Mouse (Mus musculus): ENCODE results near the gene Fam216a. TPM values are rescaled to one million over a fixed set of nuclear protein-coding genes. Genes with fewer than 3 reads are reported as not detected.

Gene Fam216a
- polyA plus RNA-seq, 2 experiments: 17.1 to 18.1 TPM

DNA sequence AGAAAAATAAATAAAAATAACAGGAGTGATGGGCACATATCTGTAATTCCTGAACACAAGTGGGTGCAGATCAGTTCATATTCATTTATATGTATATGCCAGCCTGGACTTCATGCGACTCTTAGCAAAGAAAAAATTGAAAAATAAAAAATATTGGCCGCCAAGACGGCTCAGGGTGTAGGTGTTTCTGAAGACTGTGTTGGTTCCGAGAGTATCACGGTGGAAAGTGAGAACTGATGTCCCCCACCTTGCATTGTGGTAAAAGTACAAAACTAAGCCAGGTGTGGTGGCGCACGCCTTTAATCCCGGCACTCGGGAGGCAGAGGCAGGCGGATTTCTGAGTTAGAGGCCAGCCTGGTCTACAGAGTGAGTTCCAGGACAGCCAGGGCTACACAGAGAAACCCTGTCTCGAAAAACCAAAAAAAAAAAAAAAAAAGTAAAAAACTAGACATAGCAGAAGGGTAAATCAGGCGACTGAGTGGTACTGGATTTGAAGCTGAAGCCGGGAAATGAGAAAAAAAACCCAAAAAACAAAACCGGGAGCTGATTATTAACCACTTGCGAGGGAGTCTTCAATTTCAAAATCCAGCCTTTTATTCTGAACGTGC lies 19.1 kb upstream of the Fam216a start:
- ATAC-seq (ENCODE audit: insufficient read depth) (no peak), DNase-seq (ENCODE audit: low read depth in 3 of 3, low spot score in 3 of 3) (no peak)
- H3K27me3 ChIP-seq (ENCODE audit: control insufficient read depth, insufficient read depth, low read length): no peaks in the 10 kb centered on the region
- no peak overlapping the region for H3K27ac ChIP-seq
- 43% methylated on average over 15 of the region's 16 CpGs for WGBS (ENCODE audit: insufficient replicate concordance)
- peaks cover 8 to 10% of the 10 kb centered on the region in 2 experiments for H3K4me1 ChIP-seq (replicated peaks; ENCODE audit: control insufficient read depth in 2 of 2, insufficient read depth in 2 of 2, low read length in 1 of 2)
- H3K4me3 ChIP-seq (ENCODE audit: insufficient read depth in 1 of 2, low read depth in 2 of 2, low read length in 2 of 2): peak overlapping the region in 1 of 2 experiments; percentile 78; a peak in 2 of 4 replicates
- peak overlapping the region; percentile 81 for H3K4me2 ChIP-seq (ENCODE audit: low read depth)
- H3K9me3 ChIP-seq (ENCODE audit: control insufficient read depth, low read length): no peaks in the 10 kb centered on the region
- TF ChIP-seq EP300 (IDR thresholded peaks at IDR 0.05; ENCODE audit: low read depth): no peak; the same call in 1 of the 2 replicates
- no peak for TF ChIP-seq CTCF (IDR thresholded peaks at IDR 0.05; ENCODE audit: low read depth)
- H3K9ac ChIP-seq (replicated peaks): no peak overlapping the region
- H3K36me3 ChIP-seq (replicated peaks; ENCODE audit: control insufficient read depth, insufficient read depth, low read depth): no peaks in the 10 kb centered on the region; the same call in 1 of the 2 replicates

GRCm38 (mm10) chr5:122390671-122391070 lies 18.5 kb upstream of the Fam216a start:
- DNase-seq (ENCODE audit: low read depth in 3 of 3, low spot score in 3 of 3): no peak
- Histone ChIP-seq H3K4me3 (ENCODE audit: insufficient read depth in 1 of 2, low read depth in 2 of 2, low read length in 2 of 2) (no peak overlapping the region), H3K27ac (no peak overlapping the region), H3K4me1 (replicated peaks; ENCODE audit: control insufficient read depth in 2 of 2, insufficient read depth in 2 of 2, low read length in 1 of 2) (peaks cover 8 to 10% of the 10 kb centered on the region in 2 experiments), H3K27me3 (ENCODE audit: control insufficient read depth, insufficient read depth, low read length) (no peaks in the 10 kb centered on the region), H3K9me3 (ENCODE audit: control insufficient read depth, low read length) (no peaks in the 10 kb centered on the region), H3K36me3 (replicated peaks; ENCODE audit: control insufficient read depth, insufficient read depth, low read depth) (no peaks in the 10 kb centered on the region; the same call in 1 of the 2 replicates), H3K4me2 (ENCODE audit: low read depth) (no peak overlapping the region), H3K9ac (replicated peaks) (no peak overlapping the region)
- no peak for ATAC-seq (ENCODE audit: insufficient read depth)
- TF ChIP-seq EP300 (IDR thresholded peaks at IDR 0.05; ENCODE audit: low read depth): no peak
- TF ChIP-seq CTCF (IDR thresholded peaks at IDR 0.05; ENCODE audit: low read depth): no peak

- 77% methylated on average over 5 of the region's 5 CpGs for WGBS (ENCODE audit: insufficient replicate concordance)
- H3K9ac ChIP-seq (replicated peaks): no peak overlapping the region
- no peak overlapping the region for H3K27ac ChIP-seq
- TF ChIP-seq CTCF (IDR thresholded peaks at IDR 0.05; ENCODE audit: low read depth) (no peak), EP300 (IDR thresholded peaks at IDR 0.05; ENCODE audit: low read depth) (no peak)
- H3K4me2 ChIP-seq (ENCODE audit: low read depth): no peak overlapping the region
- DNase-seq (ENCODE audit: low read depth in 3 of 3, low spot score in 3 of 3) (no peak), ATAC-seq (ENCODE audit: insufficient read depth) (no peak)
- H3K27me3 ChIP-seq (ENCODE audit: control insufficient read depth, insufficient read depth, low read length): no peaks in the 10 kb centered on the region
- H3K36me3 ChIP-seq (replicated peaks; ENCODE audit: control insufficient read depth, insufficient read depth, low read depth): no peaks in the 10 kb centered on the region; the same call in 1 of the 2 replicates
- H3K4me3 ChIP-seq (ENCODE audit: insufficient read depth in 1 of 2, low read depth in 2 of 2, low read length in 2 of 2): no peak overlapping the region
- H3K9me3 ChIP-seq (ENCODE audit: control insufficient read depth, low read length): no peaks in the 10 kb centered on the region
- H3K4me1 ChIP-seq (replicated peaks; ENCODE audit: control insufficient read depth in 2 of 2, insufficient read depth in 2 of 2, low read length in 1 of 2): peaks cover 8 to 10% of the 10 kb centered on the region in 2 experiments
Measured at GRCm38 (mm10) chr5:122390006-122390405, 17.8 kb upstream of the Fam216a start.

- DNase-seq (ENCODE audit: low read depth in 3 of 3, low spot score in 3 of 3): peak; percentile 46 to 52 (median 52)
- Histone ChIP-seq H3K27me3 (ENCODE audit: control insufficient read depth, insufficient read depth, low read length) (no peaks in the 10 kb centered on the region), H3K36me3 (replicated peaks; ENCODE audit: control insufficient read depth, insufficient read depth, low read depth) (peaks cover 18% of the 10 kb centered on the region; the same call in 1 of the 2 replicates), H3K9ac (replicated peaks) (no peak overlapping the region), H3K4me3 (ENCODE audit: insufficient read depth in 1 of 2, low read depth in 2 of 2, low read length in 2 of 2) (no peak overlapping the region), H3K27ac (no peak overlapping the region), H3K9me3 (ENCODE audit: control insufficient read depth, low read length) (no peaks in the 10 kb centered on the region), H3K4me2 (ENCODE audit: low read depth) (no peak overlapping the region), H3K4me1 (replicated peaks; ENCODE audit: control insufficient read depth in 2 of 2, insufficient read depth in 2 of 2, low read length in 1 of 2) (no peaks in the 10 kb centered on the region)
- peak; percentile 64; the same call in 1 of the 2 replicates for ATAC-seq (ENCODE audit: insufficient read depth)
- no peak for TF ChIP-seq EP300 (IDR thresholded peaks at IDR 0.05; ENCODE audit: low read depth)
- TF ChIP-seq CTCF (IDR thresholded peaks at IDR 0.05; ENCODE audit: low read depth): peak; percentile 97
- 51% methylated on average over 11 of the region's 11 CpGs for WGBS (ENCODE audit: insufficient replicate concordance)
Measured at GRCm38 (mm10) chr5:122379374-122380155, 7.4 kb upstream of the Fam216a start.

DNA sequence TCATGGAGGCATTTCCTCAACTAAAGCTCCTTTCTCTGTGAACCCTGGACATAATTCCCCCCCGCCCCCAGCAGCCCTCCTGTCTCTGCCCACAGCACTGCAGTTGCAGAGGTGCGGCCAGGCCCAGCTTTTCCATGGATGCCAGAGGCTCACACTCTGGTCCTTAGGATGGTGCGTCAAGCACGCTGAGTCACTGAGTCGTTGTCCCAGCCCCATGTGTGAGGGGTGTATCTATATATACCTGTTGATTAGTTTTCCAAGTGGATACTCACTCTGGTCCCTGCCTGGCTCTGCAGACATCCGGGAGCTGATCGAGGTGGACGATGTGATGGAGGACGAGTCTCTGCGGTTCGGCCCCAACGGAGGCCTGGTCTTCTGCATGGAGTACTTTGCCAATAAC lies 6.0 kb upstream of the Fam216a start:
- Histone ChIP-seq H3K4me2 (ENCODE audit: low read depth) (no peak overlapping the region), H3K9me3 (ENCODE audit: control insufficient read depth, low read length) (no peaks in the 10 kb centered on the region), H3K27me3 (ENCODE audit: control insufficient read depth, insufficient read depth, low read length) (no peaks in the 10 kb centered on the region), H3K27ac (no peak overlapping the region), H3K4me3 (ENCODE audit: insufficient read depth in 1 of 2, low read depth in 2 of 2, low read length in 2 of 2) (no peak overlapping the region), H3K4me1 (replicated peaks; ENCODE audit: control insufficient read depth in 2 of 2, insufficient read depth in 2 of 2, low read length in 1 of 2) (peaks cover 0 to 3% of the 10 kb centered on the region in 2 experiments; a peak in 3 of 4 replicates), H3K36me3 (replicated peaks; ENCODE audit: control insufficient read depth, insufficient read depth, low read depth) (peaks cover 21% of the 10 kb centered on the region; the same call in 1 of the 2 replicates), H3K9ac (replicated peaks) (no peak overlapping the region)
- DNase-seq (ENCODE audit: low read depth in 3 of 3, low spot score in 3 of 3): no peak
- 88% methylated on average over 12 of the region's 12 CpGs for WGBS (ENCODE audit: insufficient replicate concordance)
- TF ChIP-seq CTCF (IDR thresholded peaks at IDR 0.05; ENCODE audit: low read depth) (no peak), EP300 (IDR thresholded peaks at IDR 0.05; ENCODE audit: low read depth) (no peak)
- ATAC-seq (ENCODE audit: insufficient read depth): no peak
